Mouse (Mus musculus) stomach, embryonic 15.5 days (tissue): Measurements from ENCODE around the gene Hps5. TPM values are rescaled to one million over a fixed set of nuclear protein-coding genes. Genes with fewer than 3 reads are reported as not detected.
"Not testable (repeated sequence)": the region's sequence is repeated elsewhere in the genome, so short reads cannot be mapped to it uniquely, and the experiment has no call there.

Source experiments
- ATAC-seq: fragments of 200-750 bp; cut with Nextera tagmentation; 2 replicates; pipeline ENCODE4 v1.8.0; 2017; ENCODE audit warnings: low read depth, moderate number of reproducible peaks, moderate TSS enrichment; ENCODE audit not compliant: insufficient read depth, low FRiP score
- H3K27ac ChIP-seq: fragments of 300-500 bp; sonication (generic); 2 replicates; pipeline ENCODE4 v1.5.1; 2015; ENCODE audit warnings: mild to moderate bottlenecking, inconsistent platforms
- H3K27me3 ChIP-seq: fragments of 300-500 bp; sonication (generic); replicated peaks from 2 replicates; pipeline ENCODE4 v1.6.1; 2015; ENCODE audit warnings: inconsistent platforms
- H3K36me3 ChIP-seq: fragments of 300-500 bp; sonication (generic); 2 replicates; pipeline ENCODE4 v1.6.1; 2015; ENCODE audit warnings: inconsistent platforms
- H3K4me1 ChIP-seq: fragments of 300-500 bp; sonication (generic); 2 replicates; pipeline ENCODE4 v1.6.1; 2015; ENCODE audit warnings: inconsistent platforms
- H3K4me2 ChIP-seq: fragments of 300-500 bp; sonication (generic); 2 replicates; pipeline ENCODE4 v1.6.1; 2015; ENCODE audit warnings: mild to moderate bottlenecking, inconsistent platforms
- H3K4me3 ChIP-seq: fragments of 300-500 bp; sonication (generic); replicated peaks from 2 replicates; pipeline ENCODE4 v1.5.1; 2015; ENCODE audit warnings: inconsistent platforms
- H3K9ac ChIP-seq: fragments of 300-500 bp; sonication (generic); 2 replicates; pipeline ENCODE4 v1.6.1; 2015; ENCODE audit warnings: inconsistent platforms
- H3K9me3 ChIP-seq: fragments of 300-500 bp; sonication (generic); 2 replicates; pipeline ENCODE4 v1.6.1; 2016; ENCODE audit warnings: inconsistent platforms
- WGBS: fragments of 180-500 bp; shearing (Covaris S2); methylation state at CpG from one replicate; pipeline ENCODE4 v1.1.7; 2015; 5-methylcytosine and 5-hydroxymethylcytosine counted together
- polyA plus RNA-seq: library from polyadenylated mRNA; unstranded; fragments of >200 nt; fragmentation: Nextera tagmentation; extraction: Ambion mirVana; gene quantifications from 2 replicates; pipeline ENCODE4 v1.2.1, GENCODE M21; 2015

The Hps5 gene
- polyA plus RNA-seq, 1 experiment from 2014 or later = 20.2 TPM

DNA sequence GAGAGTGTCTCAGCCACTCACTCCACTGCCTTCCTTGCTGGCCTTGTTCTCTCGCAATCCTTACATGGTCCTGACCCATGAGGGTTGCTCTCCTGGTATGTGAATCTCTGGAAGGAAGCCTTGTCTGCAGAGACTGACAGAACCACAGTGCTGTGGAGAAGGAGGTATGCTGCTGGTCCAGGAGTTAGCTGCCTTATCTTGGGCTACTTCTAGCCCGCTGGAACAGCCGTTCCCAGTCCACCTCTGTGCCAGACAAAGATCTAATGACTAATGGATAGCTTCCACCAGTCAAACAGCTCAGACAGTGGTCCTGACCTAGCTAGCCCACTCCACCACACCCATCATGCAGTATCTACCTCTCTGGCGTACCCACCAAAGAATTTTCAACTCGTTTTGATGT, 40.5 kb upstream of the Hps5 start:
- Histone ChIP-seq H3K9ac (no peak overlapping the region), H3K4me3 (no peak overlapping the region), H3K36me3 (no peaks in the 10 kb centered on the region), H3K27me3 (no peaks in the 10 kb centered on the region), H3K9me3 (no peaks in the 10 kb centered on the region), H3K27ac (no peak overlapping the region), H3K4me1 (peaks cover 33% of the 10 kb centered on the region), H3K4me2 (no peak overlapping the region)
- ATAC-seq = no peak
- 80% methylated on average over 5 of the region's 5 CpGs for WGBS

DNA sequence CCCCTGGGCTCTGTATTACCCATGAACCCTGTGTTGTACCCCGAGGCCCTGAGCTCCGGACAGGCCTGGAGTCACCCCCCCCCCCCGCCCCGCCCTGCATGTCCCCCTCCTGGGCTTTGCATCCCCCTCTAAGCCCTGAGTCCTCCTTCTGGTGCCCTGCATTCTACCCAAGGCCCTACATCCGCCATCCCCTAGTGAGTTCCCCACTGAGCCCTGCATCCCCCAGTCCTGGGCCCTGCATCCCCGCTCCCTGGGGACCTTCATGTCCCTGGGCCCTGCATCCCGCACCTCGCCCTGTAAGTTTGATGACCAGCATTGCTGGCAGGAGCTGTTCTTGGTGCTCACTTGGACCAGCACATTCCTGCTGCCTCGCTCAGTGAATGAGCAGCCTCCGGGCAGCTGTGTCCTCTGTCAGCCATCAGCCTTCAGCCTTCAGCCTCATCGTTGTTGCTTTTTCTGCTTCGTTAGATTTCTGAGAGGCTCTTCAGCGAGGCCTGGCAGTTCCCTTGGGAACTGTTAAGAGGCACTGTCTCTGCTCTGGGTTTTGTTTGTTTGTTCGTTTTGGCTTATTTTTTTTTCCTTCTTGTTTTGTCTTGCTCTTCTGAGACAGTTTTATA, 39.2 kb upstream of the Hps5 start:
- Histone ChIP-seq H3K27ac (no peak overlapping the region), H3K4me2 (no peak overlapping the region), H3K4me1 (peaks cover 25% of the 10 kb centered on the region), H3K36me3 (no peaks in the 10 kb centered on the region), H3K27me3 (no peaks in the 10 kb centered on the region), H3K4me3 (no peak overlapping the region), H3K9me3 (no peaks in the 10 kb centered on the region), H3K9ac (no peak overlapping the region)
- no peak for ATAC-seq
- WGBS = 63% methylated on average over 14 of the region's 14 CpGs

DNA sequence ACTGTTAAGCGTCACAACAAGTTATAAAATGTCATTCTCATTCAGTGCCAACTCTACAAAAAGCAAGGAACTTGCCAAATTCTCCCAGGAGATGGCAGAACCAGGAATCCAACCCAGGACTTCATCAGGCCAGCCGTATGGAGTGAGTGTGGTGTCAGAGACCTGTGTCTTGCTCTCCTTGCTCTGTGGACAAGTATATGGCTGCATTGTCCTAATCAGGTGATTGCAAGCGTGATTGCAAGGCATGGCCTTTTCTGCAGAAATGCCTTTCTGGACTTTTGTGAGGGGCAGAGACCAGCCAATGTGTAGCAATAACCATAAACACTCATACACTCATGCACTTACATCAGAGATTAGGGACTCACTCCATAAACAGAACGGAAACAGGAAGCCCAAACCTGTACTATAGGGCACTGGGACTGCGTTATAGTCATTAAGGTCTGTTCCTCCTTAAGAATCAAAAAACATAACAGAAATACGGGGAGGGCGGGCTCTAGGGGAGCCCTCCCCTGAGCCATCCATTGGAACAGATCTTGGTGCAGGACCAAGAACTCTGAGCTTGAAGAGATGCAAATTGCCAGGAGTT, 37.9 kb upstream of the Hps5 start:
- no peaks in the 10 kb centered on the region for H3K9me3 ChIP-seq
- H3K27me3 ChIP-seq = no peaks in the 10 kb centered on the region
- whole genome bisulfite sequencing = 78% methylated on average over 7 of the region's 7 CpGs
- H3K4me3 ChIP-seq = no peak overlapping the region
- no peak for ATAC-seq
- peaks cover 12% of the 10 kb centered on the region for H3K4me1 ChIP-seq
- no peak overlapping the region; the same call in 1 of the 2 replicates for H3K27ac ChIP-seq
- H3K36me3 ChIP-seq = no peaks in the 10 kb centered on the region
- H3K4me2 ChIP-seq = no peak overlapping the region
- no peak overlapping the region for H3K9ac ChIP-seq

DNA sequence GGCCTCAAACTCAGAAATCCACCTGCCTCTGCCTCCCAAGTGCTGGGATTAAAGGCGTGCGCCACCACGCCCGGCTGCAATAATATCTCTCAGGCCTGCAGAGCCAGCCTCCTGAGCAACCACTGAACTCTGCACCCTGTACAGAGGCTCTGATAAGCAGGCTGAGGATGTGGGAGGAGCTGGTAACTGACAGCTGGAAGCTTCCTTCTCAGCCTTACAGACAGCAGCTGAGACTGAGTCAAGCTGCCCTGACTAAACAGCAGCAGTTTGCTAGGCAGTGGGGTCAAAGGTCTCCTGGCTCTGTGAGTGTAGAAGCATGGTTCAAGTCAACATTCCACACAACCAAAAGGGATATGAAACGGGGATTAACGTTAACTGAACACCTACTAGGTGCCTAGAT, 37.4 kb upstream of the Hps5 start:
- H3K9me3 ChIP-seq = no peaks in the 10 kb centered on the region
- H3K27ac ChIP-seq = no peak overlapping the region; the same call in 1 of the 2 replicates
- 39% methylated on average over 6 of the region's 6 CpGs for WGBS
- H3K36me3 ChIP-seq = no peaks in the 10 kb centered on the region
- no peak overlapping the region for H3K4me3 ChIP-seq
- H3K9ac ChIP-seq = no peak overlapping the region
- H3K4me1 ChIP-seq = peaks cover 7% of the 10 kb centered on the region
- no peaks in the 10 kb centered on the region for H3K27me3 ChIP-seq
- H3K4me2 ChIP-seq = no peak overlapping the region
- ATAC-seq = peak; percentile 75

DNA sequence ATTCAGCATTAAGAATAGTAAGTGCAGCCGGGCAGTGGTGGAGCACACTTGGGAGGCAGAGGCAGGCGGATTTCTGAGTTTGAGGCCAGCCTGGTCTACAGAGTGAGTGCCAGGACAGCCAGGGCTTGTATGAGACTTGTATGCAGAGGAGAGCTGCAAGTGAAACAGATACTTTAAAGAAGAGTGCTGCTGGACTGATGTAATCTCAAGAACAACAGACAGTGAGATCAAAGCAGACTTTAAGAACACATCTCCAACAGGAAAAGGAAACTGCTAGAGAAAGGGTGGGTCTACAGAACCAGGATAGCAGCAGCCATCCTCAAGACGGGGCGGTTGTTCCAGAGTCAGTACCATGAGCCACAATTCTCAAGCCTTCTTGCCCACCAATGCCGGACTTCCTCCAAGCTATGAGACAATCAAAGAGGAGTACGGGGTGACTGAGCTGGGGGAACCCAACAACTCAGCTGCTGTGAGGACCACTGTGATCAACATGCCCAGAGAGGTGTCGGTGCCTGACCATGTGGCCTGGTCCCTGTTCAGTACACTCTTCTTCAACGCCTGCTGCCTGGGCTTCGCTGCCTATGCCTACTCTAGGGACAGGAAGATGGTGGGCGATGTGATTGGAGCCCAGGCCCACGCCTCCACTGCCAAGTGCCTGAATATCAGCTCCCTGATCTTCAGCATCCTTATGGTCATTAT, 36.4 kb upstream of the Hps5 start:
- not testable (repeated sequence) for H3K9ac ChIP-seq, H3K4me3 ChIP-seq, H3K27ac ChIP-seq, H3K4me2 ChIP-seq, H3K27me3 ChIP-seq, H3K4me1 ChIP-seq, H3K9me3 ChIP-seq, H3K36me3 ChIP-seq, ATAC-seq
- WGBS = 93% methylated on average over 11 of the region's 11 CpGs

DNA sequence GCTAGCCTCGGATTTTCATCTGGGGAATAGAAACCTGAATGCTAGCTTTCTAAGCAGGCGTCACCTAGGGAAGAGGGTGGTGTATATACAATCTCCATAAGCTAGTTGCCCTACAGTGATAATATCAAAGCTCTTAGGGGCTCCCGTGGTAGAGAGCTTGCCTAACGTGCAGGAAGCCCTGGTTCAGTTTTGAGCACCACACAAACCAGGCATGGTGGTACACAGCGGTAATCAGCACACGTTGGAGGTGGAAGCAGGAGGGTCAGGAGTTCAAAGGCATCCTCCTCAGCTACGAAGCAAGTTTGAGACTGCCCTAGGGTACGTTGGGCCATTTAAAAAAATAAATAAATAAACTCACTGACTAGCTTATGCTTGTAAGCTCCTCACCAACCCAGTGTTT, 35.8 kb upstream of the Hps5 start:
- H3K9me3 ChIP-seq = no peaks in the 10 kb centered on the region
- ATAC-seq = no peak
- no peak overlapping the region for H3K27ac ChIP-seq
- 80% methylated on average over 8 of the region's 8 CpGs for WGBS
- H3K27me3 ChIP-seq = no peaks in the 10 kb centered on the region
- no peak overlapping the region for H3K9ac ChIP-seq
- no peaks in the 10 kb centered on the region for H3K36me3 ChIP-seq
- no peak overlapping the region for H3K4me2 ChIP-seq
- no peaks in the 10 kb centered on the region for H3K4me1 ChIP-seq
- no peak overlapping the region for H3K4me3 ChIP-seq

GRCm38 (mm10) chr7:46830799-46831590, 35.1 kb upstream of the Hps5 start:
- no peaks in the 10 kb centered on the region for H3K4me1 ChIP-seq
- ATAC-seq = no peak
- no peak overlapping the region for H3K4me3 ChIP-seq
- no peaks in the 10 kb centered on the region for H3K9me3 ChIP-seq
- no peak overlapping the region for H3K4me2 ChIP-seq
- H3K27me3 ChIP-seq = no peaks in the 10 kb centered on the region
- no peaks in the 10 kb centered on the region for H3K36me3 ChIP-seq
- H3K9ac ChIP-seq = no peak overlapping the region
- H3K27ac ChIP-seq = peak overlapping the region; percentile 57
- WGBS = 52% methylated on average over 13 of the region's 13 CpGs

GRCm38 (mm10) chr7:46829911-46830310, 34.0 kb upstream of the Hps5 start:
- ATAC-seq = peak; percentile 48; the same call in 1 of the 2 replicates
- 83% methylated on average over 12 of the region's 12 CpGs for WGBS
- Histone ChIP-seq H3K36me3 (no peaks in the 10 kb centered on the region), H3K27me3 (no peaks in the 10 kb centered on the region), H3K9me3 (no peaks in the 10 kb centered on the region), H3K4me3 (no peak overlapping the region), H3K4me2 (no peak overlapping the region), H3K9ac (no peak overlapping the region), H3K27ac (0 out of 2 replicates have a peak overlapping the region, but pooled peaks have one; percentile 3), H3K4me1 (no peaks in the 10 kb centered on the region)

GRCm38 (mm10) chr7:46827803-46828184, 31.9 kb upstream of the Hps5 start:
- 86% methylated on average over 2 of the region's 2 CpGs for WGBS
- Histone ChIP-seq H3K27me3 (no peaks in the 10 kb centered on the region), H3K9ac (no peak overlapping the region), H3K27ac (no peak overlapping the region), H3K4me1 (no peaks in the 10 kb centered on the region), H3K4me3 (no peak overlapping the region), H3K4me2 (no peak overlapping the region), H3K36me3 (0 out of 2 replicates have a peak, but pooled peaks cover 5% of the 10 kb centered on the region), H3K9me3 (no peaks in the 10 kb centered on the region)
- no peak for ATAC-seq

GRCm38 (mm10) chr7:46827046-46827802, 31.4 kb upstream of the Hps5 start:
- Histone ChIP-seq H3K36me3 (peaks cover 10% of the 10 kb centered on the region), H3K4me1 (no peaks in the 10 kb centered on the region), H3K4me2 (peak overlapping the region; percentile 10; the same call in 1 of the 2 replicates), H3K9me3 (no peaks in the 10 kb centered on the region), H3K27ac (no peak overlapping the region), H3K4me3 (no peak overlapping the region), H3K27me3 (no peaks in the 10 kb centered on the region), H3K9ac (no peak overlapping the region)
- ATAC-seq = no peak
- WGBS = 52% methylated on average over 20 of the region's 20 CpGs

GRCm38 (mm10) chr7:46820876-46821632, 25.2 kb upstream of the Hps5 start:
- H3K27ac ChIP-seq, H3K9me3 ChIP-seq, H3K4me1 ChIP-seq, H3K4me2 ChIP-seq, ATAC-seq, H3K27me3 ChIP-seq, H3K4me3 ChIP-seq, H3K9ac ChIP-seq: not testable (repeated sequence)
- WGBS = 75% methylated on average over 15 of the region's 15 CpGs
- H3K36me3 ChIP-seq = peaks cover 40% of the 10 kb centered on the region
